Mouse (Mus musculus) hindbrain, embryonic 12.5 days (tissue): ENCODE measurements around the gene Gm15091. TPM values are rescaled to one million over a fixed set of nuclear protein-coding genes. Genes with fewer than 3 reads are reported as not detected.
"Not testable (repeated sequence)": the region's sequence is repeated elsewhere in the genome, so short reads cannot be mapped to it uniquely, and the experiment has no call there.

Experiments
- ATAC-seq: fragments of 200-750 bp; cut with Nextera tagmentation; 2 replicates; pipeline ENCODE4 v1.8.0; 2017; ENCODE audit warnings: moderate TSS enrichment; ENCODE audit not compliant: low FRiP score
- H3K27ac ChIP-seq: fragments of 300-500 bp; sonication (generic); 2 replicates; pipeline ENCODE4 v1.5.1; 2016; ENCODE audit warnings: mild to moderate bottlenecking
- H3K27me3 ChIP-seq: fragments of 300-500 bp; sonication (generic); 2 replicates; pipeline ENCODE4 v1.6.1; 2016; ENCODE audit warnings: mild to moderate bottlenecking
- H3K36me3 ChIP-seq: fragments of 300-500 bp; sonication (generic); 2 replicates; pipeline ENCODE4 v1.6.1; 2016; ENCODE audit warnings: mild to moderate bottlenecking
- H3K4me1 ChIP-seq: fragments of 300-500 bp; sonication (generic); 2 replicates; pipeline ENCODE4 v1.6.1; 2016
- H3K4me2 ChIP-seq: fragments of 300-500 bp; sonication (generic); replicated peaks from 2 replicates; pipeline ENCODE4 v1.6.1; 2016; ENCODE audit warnings: mild to moderate bottlenecking
- H3K4me3 ChIP-seq: fragments of 300-500 bp; sonication (generic); 2 replicates; pipeline ENCODE4 v1.5.1; 2016; ENCODE audit warnings: mild to moderate bottlenecking
- H3K9ac ChIP-seq: fragments of 300-500 bp; sonication (generic); 2 replicates; pipeline ENCODE4 v1.6.1; 2016; ENCODE audit warnings: mild to moderate bottlenecking, moderate library complexity
- H3K9me3 ChIP-seq: fragments of 300-500 bp; sonication (generic); replicated peaks from 2 replicates; pipeline ENCODE4 v1.6.1; 2016; ENCODE audit warnings: mild to moderate bottlenecking
- WGBS: fragments of 180-500 bp; shearing (Covaris S2); methylation state at CpG from one replicate; pipeline ENCODE4 v1.1.7; 2016; 5-methylcytosine and 5-hydroxymethylcytosine counted together
- polyA plus RNA-seq: library from polyadenylated mRNA; unstranded; fragments of >200 nt; fragmentation: Nextera tagmentation; extraction: Ambion mirVana; gene quantifications from 2 replicates; pipeline ENCODE4 v1.2.1, GENCODE M21; 2016

The Gm15091 gene
- not detected in 2 replicates for polyA plus RNA-seq

GRCm38 (mm10) chrX:149941355-149941754 lies at the start of gene Gm15091:
TSS of gene Gm15091 (plus strand) at chrX:149941655.
- not testable (repeated sequence) for H3K27ac ChIP-seq, H3K4me2 ChIP-seq, H3K27me3 ChIP-seq, H3K9me3 ChIP-seq, H3K4me3 ChIP-seq, ATAC-seq, H3K9ac ChIP-seq, H3K4me1 ChIP-seq, H3K36me3 ChIP-seq
- WGBS: 69% methylated on average over 5 of the region's 6 CpGs

Other genes starting within 250 kb of the Gm15091 start
- gene Gm15097, start 157.2 kb upstream of the Gm15091 start, polyA plus RNA-seq: not detected in 2 replicates